Mouse (Mus musculus) liver, postnatal 0 days (tissue): Measurements from ENCODE around the gene Odr4. TPM values are rescaled to one million over a fixed set of nuclear protein-coding genes. Genes with fewer than 3 reads are reported as not detected.

Source experiments
- ATAC-seq: fragments of 200-750 bp; cut with Nextera tagmentation; 2 replicates; pipeline ENCODE4 v1.8.0; 2017; ENCODE audit warnings: mild to moderate bottlenecking, moderate library complexity
- DNase-seq: peaks from one replicate; pipeline ENCODE4 v3.0.0-alpha.2; 2016
- H3K27ac ChIP-seq: fragments of 300-500 bp; sonication (generic); 2 replicates; pipeline ENCODE4 v1.5.1; 2014; ENCODE audit warnings: antibody characterized with exemption, moderate library complexity, mild to moderate bottlenecking, low read depth
- H3K27me3 ChIP-seq: fragments of 300-500 bp; sonication (generic); 2 replicates; pipeline ENCODE4 v1.6.1; 2014; ENCODE audit warnings: low read length, control low read depth, mixed read lengths; ENCODE audit not compliant: insufficient read depth
- H3K36me3 ChIP-seq: fragments of 300-500 bp; sonication (generic); replicated peaks from 2 replicates; pipeline ENCODE4 v1.6.1; 2014; ENCODE audit warnings: mild to moderate bottlenecking, control low read depth, low read length, moderate library complexity, mixed read lengths; ENCODE audit not compliant: insufficient read depth
- H3K4me1 ChIP-seq: fragments of 300-500 bp; sonication (generic); 2 replicates; pipeline ENCODE4 v1.6.1; 2014; ENCODE audit warnings: antibody characterized with exemption, mild to moderate bottlenecking, control low read depth; ENCODE audit not compliant: insufficient read depth
- H3K4me2 ChIP-seq: fragments of 300-500 bp; sonication (generic); 2 replicates; pipeline ENCODE4 v1.6.1; 2014; ENCODE audit warnings: low read depth, mild to moderate bottlenecking, low read length, moderate library complexity, mixed read lengths
- H3K4me3 ChIP-seq: fragments of 300-500 bp; sonication (generic); 2 replicates; pipeline ENCODE4 v1.5.1; 2014; ENCODE audit warnings: low read depth, low read length
- H3K9ac ChIP-seq: fragments of 300-500 bp; sonication (generic); replicated peaks from 2 replicates; pipeline ENCODE4 v1.6.1; 2014; ENCODE audit warnings: mild to moderate bottlenecking, moderate library complexity
- H3K9me3 ChIP-seq: fragments of 300-500 bp; sonication (generic); 2 replicates; pipeline ENCODE4 v1.6.1; 2016; ENCODE audit warnings: mild to moderate bottlenecking, control low read depth, low read length, mixed read lengths
- CTCF ChIP-seq: sonication (generic); IDR thresholded peaks from 2 replicates; pipeline ENCODE4 v1.5.1; 2016; ENCODE audit warnings: antibody characterized with exemption, low read depth
- EP300 ChIP-seq: IDR thresholded peaks from 2 replicates; pipeline ENCODE4 v1.6.1; 2016; ENCODE audit warnings: antibody characterized with exemption, low read depth, mild to moderate bottlenecking
- WGBS: fragments of 180-500 bp; shearing (Covaris S2); extraction: QIAGEN DNeasy Blood & Tissue Kit; methylation state at CpG from one replicate; pipeline ENCODE4 v1.1.7; 2014; ENCODE audit not compliant: insufficient replicate concordance; 5-methylcytosine and 5-hydroxymethylcytosine counted together
- polyA plus RNA-seq: library from polyadenylated mRNA; unstranded; fragments of >200 nt; fragmentation: Nextera tagmentation; extraction: Ambion mirVana; gene quantifications from 2 replicates; pipeline ENCODE4 v1.2.1, GENCODE M21; 2015

Gene Odr4
- polyA plus RNA-seq, 1 experiment from 2014 or later = 20.4 TPM

DNA sequence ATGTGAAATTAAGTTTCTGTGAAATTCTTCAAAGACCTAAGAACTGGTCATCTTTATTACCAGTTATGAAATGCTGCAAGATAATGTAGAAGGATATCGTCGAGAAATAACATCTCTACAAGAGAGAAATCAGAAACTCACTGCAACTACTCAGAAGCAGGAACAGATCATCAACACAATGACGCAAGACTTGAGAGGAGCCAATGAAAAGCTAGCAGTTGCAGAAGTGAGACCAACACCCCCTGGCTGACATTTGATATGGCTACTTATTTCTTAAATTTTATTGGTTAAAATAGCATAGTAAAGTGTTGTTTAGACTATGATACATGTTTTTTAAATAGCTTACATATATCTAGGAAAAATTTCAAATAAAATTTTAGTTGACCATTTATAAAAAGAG lies 23.1 kb upstream of the Odr4 start:
- WGBS = 84% methylated on average over 3 of the region's 3 CpGs
- Histone ChIP-seq H3K9ac (no peak overlapping the region), H3K4me1 (no peaks in the 10 kb centered on the region), H3K4me3 (no peak overlapping the region), H3K27ac (no peak overlapping the region), H3K36me3 (peaks cover 73% of the 10 kb centered on the region), H3K27me3 (no peaks in the 10 kb centered on the region), H3K9me3 (no peaks in the 10 kb centered on the region), H3K4me2 (no peak overlapping the region)
- no peak for TF ChIP-seq EP300
- no peak for TF ChIP-seq CTCF
- DNase-seq = no peak
- no peak for ATAC-seq

DNA sequence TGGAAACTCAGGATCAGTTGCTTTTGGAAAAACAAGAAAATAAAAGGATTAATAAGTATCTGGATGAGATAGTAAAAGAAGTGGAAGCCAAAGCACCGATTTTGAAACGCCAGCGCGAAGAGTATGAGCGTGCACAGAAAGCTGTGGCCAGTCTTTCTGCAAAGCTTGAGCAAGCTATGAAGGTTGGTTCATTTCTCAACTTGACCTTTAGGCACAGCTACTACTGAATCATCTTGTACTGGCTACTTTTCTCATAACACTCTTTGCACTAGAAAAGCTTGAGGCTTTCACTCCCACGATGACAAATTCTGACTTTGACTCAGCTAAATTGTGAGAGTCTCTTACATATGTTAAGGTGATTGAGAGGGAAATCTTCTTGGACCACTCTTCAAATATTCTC lies 17.1 kb upstream of the Odr4 start:
- peaks cover 76% of the 10 kb centered on the region for H3K36me3 ChIP-seq
- H3K4me3 ChIP-seq = no peak overlapping the region
- no peak overlapping the region for H3K4me2 ChIP-seq
- TF ChIP-seq EP300 (no peak), CTCF (no peak)
- no peak overlapping the region for H3K27ac ChIP-seq
- no peaks in the 10 kb centered on the region for H3K4me1 ChIP-seq
- no peak overlapping the region for H3K9ac ChIP-seq
- H3K9me3 ChIP-seq = no peaks in the 10 kb centered on the region
- DNase-seq (no peak), ATAC-seq (no peak)
- H3K27me3 ChIP-seq = no peaks in the 10 kb centered on the region
- 94% methylated on average over 6 of the region's 6 CpGs for WGBS

DNA sequence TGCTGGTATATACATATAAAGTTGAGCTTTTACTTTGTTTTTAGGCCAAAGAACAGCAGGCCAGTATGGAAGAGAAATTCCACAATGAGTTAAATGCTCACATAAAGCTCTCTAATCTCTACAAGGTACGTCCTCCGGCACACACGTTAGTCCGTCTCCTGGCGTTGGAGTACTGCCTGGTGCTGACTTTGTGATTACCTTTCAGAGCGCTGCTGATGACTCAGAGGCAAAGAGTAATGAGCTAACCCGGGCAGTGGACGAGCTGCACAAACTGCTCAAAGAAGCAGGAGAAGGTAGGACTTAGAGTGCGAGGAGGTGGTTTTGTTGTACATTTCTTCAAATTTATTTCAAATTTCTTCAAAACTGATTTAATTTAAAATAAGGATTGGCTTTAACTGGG lies 14.4 kb upstream of the Odr4 start:
- H3K4me3 ChIP-seq = no peak overlapping the region
- ATAC-seq (no peak), DNase-seq (no peak)
- no peak overlapping the region for H3K4me2 ChIP-seq
- H3K4me1 ChIP-seq = no peaks in the 10 kb centered on the region
- no peak overlapping the region for H3K27ac ChIP-seq
- TF ChIP-seq EP300 = no peak
- no peak for TF ChIP-seq CTCF
- no peaks in the 10 kb centered on the region for H3K27me3 ChIP-seq
- peaks cover 69% of the 10 kb centered on the region for H3K36me3 ChIP-seq
- WGBS = 88% methylated on average over 9 of the region's 9 CpGs
- no peaks in the 10 kb centered on the region for H3K9me3 ChIP-seq
- H3K9ac ChIP-seq = no peak overlapping the region

DNA sequence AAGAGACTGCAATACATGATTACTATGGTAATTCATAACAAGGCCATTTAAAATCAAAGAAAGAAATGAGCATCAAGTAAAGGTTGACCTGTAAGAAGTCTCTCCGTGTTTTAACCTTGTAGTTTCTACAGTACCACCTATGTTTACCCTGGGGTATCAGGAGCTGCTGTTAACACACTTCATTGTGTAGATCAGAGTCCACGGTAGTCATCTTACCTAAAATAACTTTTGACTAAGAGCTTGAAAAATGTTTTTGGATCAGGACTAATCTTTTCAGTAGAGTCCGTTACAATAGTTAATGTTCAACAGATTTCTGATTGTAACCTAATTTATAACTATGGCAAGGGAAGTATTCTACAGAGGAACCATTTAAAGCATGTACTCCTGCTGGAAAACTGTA lies 11.7 kb upstream of the Odr4 start:
- 76% methylated on average over 3 of the region's 3 CpGs for WGBS
- H3K9me3 ChIP-seq = no peaks in the 10 kb centered on the region
- peak overlapping the region; percentile 62 for H3K27ac ChIP-seq
- H3K36me3 ChIP-seq = peaks cover 58% of the 10 kb centered on the region
- ATAC-seq (peak; percentile 62; the same call in 1 of the 2 replicates), DNase-seq (no peak)
- no peaks in the 10 kb centered on the region for H3K4me1 ChIP-seq
- H3K9ac ChIP-seq = no peak overlapping the region
- TF ChIP-seq EP300 = no peak
- TF ChIP-seq CTCF = no peak
- no peak overlapping the region for H3K4me3 ChIP-seq
- no peak overlapping the region for H3K4me2 ChIP-seq
- no peaks in the 10 kb centered on the region for H3K27me3 ChIP-seq

DNA sequence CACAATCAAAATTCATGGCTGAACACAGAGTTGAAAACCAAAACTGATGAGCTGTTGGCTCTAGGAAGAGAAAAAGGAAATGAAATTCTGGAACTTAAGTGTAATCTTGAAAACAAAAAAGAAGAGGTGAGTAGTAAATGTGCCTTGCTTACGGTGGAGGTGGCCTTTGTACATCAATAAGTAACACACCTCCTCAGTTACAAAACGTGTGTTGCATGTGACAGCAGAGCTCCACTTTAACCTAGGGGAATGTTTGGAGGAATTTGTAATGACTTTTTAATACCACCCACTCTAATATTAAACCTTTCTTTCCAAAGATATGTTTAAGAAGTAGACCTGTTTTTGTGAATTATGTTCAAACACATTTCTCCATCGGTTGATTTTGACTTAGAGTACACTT lies 11.0 kb upstream of the Odr4 start:
- Histone ChIP-seq H3K4me1 (no peaks in the 10 kb centered on the region), H3K36me3 (peaks cover 57% of the 10 kb centered on the region), H3K9me3 (no peaks in the 10 kb centered on the region), H3K4me3 (no peak overlapping the region), H3K4me2 (no peak overlapping the region), H3K9ac (no peak overlapping the region), H3K27me3 (no peaks in the 10 kb centered on the region), H3K27ac (peak overlapping the region; percentile 62)
- TF ChIP-seq EP300 = no peak
- no peak for TF ChIP-seq CTCF
- WGBS = 66% methylated on average over 3 of the region's 3 CpGs
- peak; percentile 57; the same call in 1 of the 2 replicates for ATAC-seq
- no peak for DNase-seq

DNA sequence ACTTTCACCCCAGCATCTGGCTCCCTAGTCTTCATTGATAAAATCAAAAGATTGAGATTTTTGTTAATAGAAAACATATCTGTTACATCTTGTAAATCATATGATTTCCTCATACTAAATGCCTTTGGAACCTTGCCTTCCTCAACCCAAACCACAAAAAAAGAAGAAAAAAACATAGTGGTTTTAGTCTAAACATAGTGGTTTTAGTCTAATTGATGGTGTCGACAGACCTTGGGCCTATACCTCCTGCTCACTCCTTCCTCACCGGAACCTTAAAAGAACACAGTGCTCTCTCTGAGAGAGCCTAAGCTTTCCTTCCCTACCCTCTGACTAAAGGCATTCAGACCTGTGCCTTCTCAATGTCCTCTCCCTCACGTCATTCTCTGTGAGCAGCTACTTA lies 3.1 kb upstream of the Odr4 start:
- no peak overlapping the region for H3K4me2 ChIP-seq
- H3K4me3 ChIP-seq = no peak overlapping the region
- no peak for ATAC-seq
- H3K27ac ChIP-seq = no peak overlapping the region
- TF ChIP-seq CTCF (no peak), EP300 (no peak)
- H3K9me3 ChIP-seq = no peaks in the 10 kb centered on the region
- 71% methylated on average over 3 of the region's 3 CpGs for WGBS
- no peaks in the 10 kb centered on the region for H3K4me1 ChIP-seq
- no peak overlapping the region for H3K9ac ChIP-seq
- H3K36me3 ChIP-seq = peaks cover 33% of the 10 kb centered on the region
- DNase-seq = no peak
- no peaks in the 10 kb centered on the region for H3K27me3 ChIP-seq

DNA sequence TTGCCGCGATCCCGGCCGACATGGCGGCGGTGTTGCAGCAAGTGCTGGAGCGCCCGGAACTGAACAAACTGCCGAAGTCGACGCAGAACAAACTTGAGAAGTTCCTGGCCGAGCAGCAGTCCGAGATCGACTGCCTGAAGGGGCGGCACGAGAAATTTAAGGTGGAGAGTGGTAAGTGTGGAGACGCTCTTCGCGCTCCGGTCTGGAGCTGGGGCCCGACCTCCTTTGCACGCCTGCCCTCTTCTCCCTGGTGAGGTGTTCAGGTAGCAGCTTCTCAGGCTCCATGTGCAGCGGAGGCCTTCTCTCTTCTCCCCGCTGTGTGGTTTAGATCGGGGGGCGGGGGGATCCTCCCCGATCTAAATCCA lies 590 bp upstream of the Odr4 start:
- peak overlapping the region; percentile 97 for H3K27ac ChIP-seq
- no peaks in the 10 kb centered on the region for H3K9me3 ChIP-seq
- TF ChIP-seq EP300 = no peak
- TF ChIP-seq CTCF = no peak
- DNase-seq = no peak
- H3K9ac ChIP-seq = peak overlapping the region; percentile 87
- H3K4me3 ChIP-seq = peak overlapping the region; percentile 94
- WGBS = under 1% methylated on average over 27 of the region's 27 CpGs
- peak; percentile 20 for ATAC-seq
- H3K36me3 ChIP-seq = peaks cover 34% of the 10 kb centered on the region
- H3K4me1 ChIP-seq = no peaks in the 10 kb centered on the region
- no peaks in the 10 kb centered on the region for H3K27me3 ChIP-seq
- peak overlapping the region; percentile 83 for H3K4me2 ChIP-seq
